Comparison of ENCODE assay signal across 25 mouse cellular contexts in the genomic region with DNA sequence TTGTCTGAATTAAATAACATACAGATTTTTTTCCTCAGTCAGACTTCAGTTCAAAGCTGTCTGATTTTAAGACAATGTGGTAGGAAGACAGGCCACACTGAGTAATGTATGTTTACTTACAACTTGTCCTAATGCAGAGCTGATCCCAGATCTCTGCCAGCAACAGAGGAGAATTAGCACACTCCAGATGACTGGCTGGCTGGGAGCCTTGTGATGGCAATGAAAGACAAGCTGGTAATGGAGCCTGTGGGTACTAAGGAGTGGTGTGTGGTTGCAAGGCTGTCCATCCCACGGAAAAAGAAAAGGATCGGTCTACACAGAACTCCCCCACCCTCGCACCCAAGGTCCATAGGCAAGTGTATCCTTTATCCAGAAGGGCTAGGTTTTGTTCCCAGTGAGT. TPM values are rescaled to one million over a fixed set of nuclear protein-coding genes. Genes with fewer than 3 reads are reported as not detected.
DNase-seq lines count a peak whose midpoint lies in the region; ATAC-seq and TF ChIP-seq lines count a peak whose summit lies in the region.
"Had no signal": no experiment of that assay in that cellular context is flagged by ENCODE, and none has a peak within 500 bp of the region (broad histone marks: within the 10 kb centered on the region; RNA-seq: fewer than 3 reads in every experiment).

No protein-coding gene starts in this region.

- no peaks in the 10 kb centered on the region for H3K27me3 ChIP-seq in forebrain, postnatal 0 days (ENCODE audit: insufficient read depth, low read length)
- H3K27me3 ChIP-seq in forebrain, embryonic 10.5 days (ENCODE audit: poor library complexity, severe bottlenecking), result peaks cover 27% of the 10 kb centered on the region
- H3K27me3 ChIP-seq: embryonic facial prominence, embryonic 12.5 days; limb, embryonic 12.5 days had no signal

- H3K27ac ChIP-seq in forebrain, postnatal 0 days (ENCODE audit: low read depth, low read length), result no peak overlapping the region
- no peak overlapping the region for H3K27ac ChIP-seq in forebrain, embryonic 10.5 days
- H3K27ac ChIP-seq: embryonic facial prominence, embryonic 12.5 days; heart, embryonic 15.5 days; hindbrain, embryonic 15.5 days; kidney, embryonic 15.5 days; limb, embryonic 12.5 days; liver, embryonic 14.5 days had no signal

- TF ChIP-seq POLR2A in brain, embryonic 14.5 days (IDR thresholded peaks at IDR 0.05; ENCODE audit: borderline replicate concordance, extremely low read depth, insufficient read depth, insufficient read length, poor library complexity, severe bottlenecking), result no peak

- no peak overlapping the region for H3K4me3 ChIP-seq in forebrain, postnatal 0 days (ENCODE audit: low read depth, low read length)
- H3K4me3 ChIP-seq in forebrain, embryonic 10.5 days, result no peak overlapping the region
- H3K4me3 ChIP-seq: embryonic facial prominence, embryonic 12.5 days; erythroblast, embryonic 14.5 days; heart, embryonic 15.5 days; hindbrain, embryonic 15.5 days; kidney, embryonic 15.5 days; limb, embryonic 12.5 days; myocyte had no signal

- no peaks in the 10 kb centered on the region for H3K4me1 ChIP-seq in forebrain, postnatal 0 days (ENCODE audit: insufficient read depth)
- peaks cover 31% of the 10 kb centered on the region for H3K4me1 ChIP-seq in forebrain, embryonic 10.5 days

- DNase-seq in forebrain, postnatal 0 days, result peak; percentile 35
- DNase-seq in forebrain, embryonic 10.5 days (ENCODE audit: extremely low spot score, low spot score), result no peak
- peak; percentile 19 for DNase-seq in right cerebral cortex, adult 18-20 months
- no peak for DNase-seq in right cerebral cortex, postnatal 14 days
- DNase-seq in brain, embryonic 14.5 days (ENCODE audit: low read depth), result peak; percentile 79
- no peak for DNase-seq in ovary, postnatal 36 days (ENCODE audit: low spot score)
- no peak for DNase-seq in adrenal gland, postnatal 10 days
- DNase-seq: adrenal gland, postnatal 14 days; cerebellum, adult 2 months; gastrocnemius, postnatal 10 days; heart, adult 18-20 months; heart, postnatal 4 days; kidney, postnatal 4 days; midbrain, embryonic 14.5 days had no signal

- no peaks in the 10 kb centered on the region for H3K9me3 ChIP-seq in forebrain, postnatal 0 days (ENCODE audit: low read length)
- H3K9me3 ChIP-seq in forebrain, embryonic 10.5 days, result no peaks in the 10 kb centered on the region
- H3K9me3 ChIP-seq: embryonic facial prominence, embryonic 12.5 days; heart, embryonic 15.5 days; hindbrain, embryonic 15.5 days; kidney, embryonic 15.5 days; limb, embryonic 12.5 days had no signal

- TF ChIP-seq CTCF in forebrain, postnatal 0 days (IDR thresholded peaks at IDR 0.05; ENCODE audit: low read depth), result no peak
- no peak for TF ChIP-seq CTCF in brain, embryonic 14.5 days (IDR thresholded peaks at IDR 0.05; ENCODE audit: borderline replicate concordance, extremely low read depth, insufficient read depth, insufficient read length)

- no peaks in the 10 kb centered on the region for H3K36me3 ChIP-seq in forebrain, postnatal 0 days (ENCODE audit: insufficient read depth)
- no peaks in the 10 kb centered on the region for H3K36me3 ChIP-seq in forebrain, embryonic 10.5 days (replicated peaks)
- H3K36me3 ChIP-seq: embryonic facial prominence, embryonic 12.5 days; heart, embryonic 15.5 days; hindbrain, embryonic 15.5 days; kidney, embryonic 15.5 days; limb, embryonic 12.5 days had no signal

- 66% methylated on average over 3 of the region's 3 CpGs for WGBS in forebrain, postnatal 0 days
- 87% methylated on average over 3 of the region's 3 CpGs for whole genome bisulfite sequencing in forebrain, embryonic 10.5 days

- no peak overlapping the region for H3K9ac ChIP-seq in forebrain, postnatal 0 days
- H3K9ac ChIP-seq: embryonic facial prominence, embryonic 12.5 days; heart, embryonic 15.5 days; hindbrain, embryonic 15.5 days; kidney, embryonic 15.5 days; limb, embryonic 12.5 days; liver, embryonic 14.5 days had no signal

- H3K4me2 ChIP-seq in forebrain, postnatal 0 days (ENCODE audit: low read depth), result no peak overlapping the region
- H3K4me2 ChIP-seq: embryonic facial prominence, embryonic 12.5 days; heart, embryonic 15.5 days; hindbrain, embryonic 15.5 days; kidney, embryonic 15.5 days; limb, embryonic 12.5 days had no signal

- no peak for ATAC-seq in forebrain, postnatal 0 days
- ATAC-seq: intestine, postnatal 0 days; lung, postnatal 0 days; Patski had no signal

RNA-seq across cellular contexts. Expression of a gene that starts 25.0 kb away (rescaled TPM):
- total RNA-seq in forebrain, postnatal 0 days (2014; rRNA removed), result 51.5 and 57.0 TPM in 2 replicates
- 102 and 108 TPM in 2 replicates for polyA plus RNA-seq in forebrain, postnatal 0 days (2015; fragmentation: Nextera tagmentation; extraction: Ambion mirVana)
- 189 and 193 TPM in 2 replicates for polyA plus RNA-seq in forebrain, embryonic 10.5 days (2016; fragmentation: Nextera tagmentation; extraction: Ambion mirVana)
- 42.2 and 47.8 TPM in 2 replicates for polyA plus RNA-seq in brain, embryonic 14.5 days (2012; rRNA removed)
- 10 to 100 TPM; 51.1 to 51.8 TPM for total RNA-seq in adrenal gland, postnatal 10 days (2021)

RNA-seq across cellular contexts. Expression of a gene that starts 59.9 kb away (rescaled TPM):
- total RNA-seq in forebrain, postnatal 0 days (2014; rRNA removed), result 21.2 and 21.7 TPM in 2 replicates
- polyA plus RNA-seq in forebrain, postnatal 0 days (2015; fragmentation: Nextera tagmentation; extraction: Ambion mirVana), result 7.4 and 9.1 TPM in 2 replicates
- polyA plus RNA-seq in forebrain, embryonic 10.5 days (2016; fragmentation: Nextera tagmentation; extraction: Ambion mirVana), result 14.3 and 16.4 TPM in 2 replicates
- polyA plus RNA-seq in brain, embryonic 14.5 days (2012; rRNA removed), result 30.3 and 36.3 TPM in 2 replicates
- total RNA-seq in adrenal gland, postnatal 10 days (2021), result 10 to 100 TPM in 1 of 2 experiments, 1 to 10 TPM in 1; 7.5 to 10.2 TPM

Comparison
In these comparisons a context has a peak if more than half of its experiments do, and no peak if none do; other contexts are left out.
1. DNase-seq: peak in forebrain, postnatal 0 days (single experiment), right cerebral cortex, adult 18-20 months (single experiment) and brain, embryonic 14.5 days (single experiment); none in forebrain, embryonic 10.5 days (single experiment), right cerebral cortex, postnatal 14 days (single experiment), ovary, postnatal 36 days (single experiment) and adrenal gland, postnatal 10 days (single experiment).